Mouse (Mus musculus) yolk sac, embryonic 10.5 days (tissue): ENCODE data around the gene Pip5k1b.

Source experiments
- DNase-seq: peaks from one replicate; pipeline ENCODE4 v3.0.0-alpha.2; 2017; ENCODE audit warnings: low spot score

The Pip5k1b gene

DNA sequence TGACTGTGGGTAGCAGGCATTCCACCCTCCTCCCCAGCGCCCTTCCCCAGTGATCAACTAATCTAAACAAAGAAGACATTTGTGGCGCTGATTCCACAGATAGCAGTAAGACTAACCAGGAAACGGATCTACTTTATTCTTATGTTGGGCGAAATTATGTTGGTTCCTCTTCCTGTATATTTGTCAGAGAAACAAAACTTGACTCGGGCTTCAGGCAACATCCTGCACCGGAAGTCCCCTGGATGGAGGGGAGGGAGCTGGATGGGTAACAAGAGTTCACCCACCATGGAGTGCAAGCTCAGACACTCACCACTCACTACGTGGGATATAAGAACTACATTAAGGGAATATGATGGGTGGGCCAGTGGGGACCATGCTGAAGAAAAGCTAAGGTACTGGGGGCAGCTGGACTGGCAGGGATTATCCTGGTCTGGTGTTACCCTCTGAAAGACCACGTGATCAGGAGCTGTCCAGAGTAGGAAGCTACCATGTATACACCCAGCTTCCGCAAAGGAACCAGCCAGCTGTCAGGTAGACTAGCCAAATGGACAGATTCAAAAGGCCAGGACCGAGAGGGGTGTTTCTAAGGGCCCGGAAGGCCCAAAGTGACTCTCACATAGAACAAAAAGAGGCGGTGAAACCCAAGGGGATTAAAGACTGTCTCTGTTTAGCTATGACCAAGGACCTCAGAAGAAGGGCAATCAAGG, 219.1 kb downstream of the Pip5k1b start:
- no peak for DNase-seq

DNA sequence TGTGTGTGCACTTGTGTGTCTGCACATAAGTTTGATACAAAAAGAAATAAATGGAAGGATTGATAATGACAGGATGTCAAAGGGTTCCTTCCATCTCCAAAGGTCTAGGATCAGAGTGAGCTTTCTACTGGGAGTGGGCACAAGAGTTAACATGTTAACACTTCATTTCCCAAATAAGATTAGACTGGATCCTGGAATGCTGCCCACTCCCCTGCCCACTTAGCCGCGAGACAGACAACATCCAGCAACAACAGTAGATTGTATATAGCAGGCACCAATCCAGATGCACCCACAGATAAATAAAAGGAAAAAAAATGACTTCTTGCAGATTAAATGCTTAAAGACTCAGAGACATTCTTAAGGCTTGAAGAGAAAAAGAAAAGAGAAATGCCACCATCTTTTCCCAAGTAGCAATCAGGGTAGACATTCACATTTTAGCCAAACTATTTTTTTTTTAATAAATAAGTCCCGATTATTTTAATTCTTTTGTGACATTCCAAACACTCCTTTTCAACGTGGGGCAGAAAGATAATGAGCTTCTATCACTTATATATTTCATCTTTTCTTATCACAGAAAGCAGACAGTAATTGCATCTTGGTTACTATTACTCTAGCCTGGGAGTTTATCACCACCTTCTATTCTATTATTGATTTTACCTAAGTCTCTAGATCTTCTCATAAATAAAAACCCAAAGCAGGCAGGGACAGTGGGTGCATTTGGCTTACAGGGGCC, 219.9 kb downstream of the Pip5k1b start:
- no peak for DNase-seq

DNA sequence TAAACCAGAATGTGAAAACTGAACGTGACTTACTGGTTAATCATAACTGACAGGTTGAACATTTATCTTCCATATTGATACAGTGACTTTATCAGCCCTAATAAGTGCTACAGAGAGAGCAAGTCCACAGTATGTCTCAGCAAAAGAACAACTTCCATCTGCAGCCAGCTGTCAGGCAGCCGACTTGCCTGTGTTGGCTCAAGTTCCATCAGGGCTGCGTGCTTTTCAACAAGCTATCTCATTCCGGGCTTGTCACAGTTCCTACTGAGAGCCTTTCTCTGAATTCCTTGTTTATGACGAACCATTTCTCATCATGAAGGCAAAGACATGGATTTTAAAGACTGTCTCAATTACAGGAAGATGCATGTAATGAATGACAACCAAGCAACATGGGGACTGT, 222.7 kb downstream of the Pip5k1b start:
- no peak for DNase-seq

DNA sequence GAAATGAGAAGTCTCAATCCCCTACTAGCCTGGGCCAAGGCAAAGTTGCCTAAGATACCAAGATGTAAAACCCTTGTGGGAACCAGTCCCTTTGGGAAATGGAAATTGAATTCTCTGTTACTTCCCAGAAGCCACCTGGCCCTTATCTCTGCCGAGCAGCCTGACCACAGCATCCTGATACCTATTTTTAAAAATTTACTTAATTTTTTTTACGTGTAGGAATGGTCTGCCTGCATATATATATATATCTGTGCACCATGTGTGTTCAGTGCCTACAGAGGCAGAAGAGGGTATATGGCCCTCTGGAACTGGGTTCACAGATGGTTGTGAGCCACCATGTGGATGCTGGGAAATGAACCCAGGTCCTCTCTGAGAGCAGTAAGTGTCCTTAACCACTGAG, 224.4 kb downstream of the Pip5k1b start:
- DNase-seq, result no peak

DNA sequence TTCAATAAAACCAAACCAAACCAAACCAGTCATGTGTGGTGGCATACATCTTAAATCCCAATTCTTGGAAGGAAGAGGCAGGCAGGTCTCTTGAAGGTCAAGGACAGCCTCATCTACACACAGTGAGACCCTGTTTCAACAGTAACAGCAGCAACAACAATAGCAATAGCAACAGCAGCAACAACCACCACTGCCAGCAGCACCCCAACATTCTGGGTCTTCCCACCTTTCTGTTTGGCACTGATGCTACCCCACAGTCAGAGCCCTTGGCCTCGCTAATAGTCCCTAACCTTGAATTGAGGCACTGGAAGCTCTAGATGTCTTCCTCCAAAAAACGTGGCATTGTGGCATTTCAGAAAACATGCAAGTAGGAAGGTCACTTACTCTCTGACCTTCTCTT, 225.3 kb downstream of the Pip5k1b start:
- no peak for DNase-seq

DNA sequence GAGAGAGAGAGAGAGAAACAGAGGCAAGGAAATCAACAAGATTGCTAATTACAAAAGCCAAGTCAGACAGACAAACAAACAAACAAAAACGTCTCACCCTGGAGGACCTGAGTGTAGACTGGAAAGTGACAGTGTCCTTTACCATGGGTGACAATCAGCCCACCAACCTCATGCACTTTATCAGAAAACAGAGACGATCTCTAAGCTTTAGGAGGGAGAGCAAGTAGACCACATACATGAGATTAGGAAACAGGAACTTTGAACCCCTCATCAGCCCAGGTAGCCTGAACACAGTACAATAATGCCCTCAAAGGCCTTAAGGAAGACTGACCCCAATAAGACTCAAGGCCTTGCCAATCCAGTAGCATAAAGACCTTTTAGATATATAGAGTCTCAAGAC, 227.8 kb downstream of the Pip5k1b start:
- DNase-seq, result no peak

DNA sequence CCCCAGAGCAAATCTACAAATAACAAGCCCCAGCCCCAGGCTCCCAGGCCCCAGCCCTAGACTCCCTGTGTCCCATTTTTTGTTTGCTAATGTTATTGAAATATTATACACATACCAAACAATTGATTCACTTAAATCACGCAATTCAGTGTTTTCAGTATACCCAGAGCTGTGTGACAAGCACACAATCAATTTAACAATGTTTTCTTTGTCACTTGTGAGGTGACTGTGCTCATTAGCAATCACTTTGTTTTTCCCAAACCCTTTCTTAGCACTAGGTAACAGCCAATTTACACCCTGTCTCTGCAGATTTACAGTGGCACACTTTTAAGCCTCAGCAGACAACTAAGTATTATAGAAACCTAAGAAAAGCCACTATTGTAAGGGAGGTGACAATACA, 228.7 kb downstream of the Pip5k1b start:
- DNase-seq, result no peak

DNA sequence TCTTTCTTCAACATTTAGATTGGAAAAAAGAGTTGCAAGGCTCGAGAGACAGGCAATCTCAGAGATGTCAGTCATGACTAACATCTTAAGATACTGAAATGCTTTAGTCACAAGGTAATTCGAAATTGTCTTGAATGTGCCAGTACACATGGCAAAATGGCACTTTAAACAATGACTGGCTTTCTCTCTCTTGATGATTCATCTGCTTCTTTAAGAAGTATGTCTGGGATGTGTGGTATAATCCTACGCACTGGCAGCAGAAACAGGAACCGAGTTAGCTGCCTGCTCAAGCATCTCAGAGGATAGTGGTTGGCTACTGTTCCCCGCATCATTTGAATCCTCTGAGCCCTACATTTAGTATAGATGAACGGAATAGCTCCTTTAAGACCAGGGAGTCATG, 230.0 kb downstream of the Pip5k1b start:
- DNase-seq, result no peak

DNA sequence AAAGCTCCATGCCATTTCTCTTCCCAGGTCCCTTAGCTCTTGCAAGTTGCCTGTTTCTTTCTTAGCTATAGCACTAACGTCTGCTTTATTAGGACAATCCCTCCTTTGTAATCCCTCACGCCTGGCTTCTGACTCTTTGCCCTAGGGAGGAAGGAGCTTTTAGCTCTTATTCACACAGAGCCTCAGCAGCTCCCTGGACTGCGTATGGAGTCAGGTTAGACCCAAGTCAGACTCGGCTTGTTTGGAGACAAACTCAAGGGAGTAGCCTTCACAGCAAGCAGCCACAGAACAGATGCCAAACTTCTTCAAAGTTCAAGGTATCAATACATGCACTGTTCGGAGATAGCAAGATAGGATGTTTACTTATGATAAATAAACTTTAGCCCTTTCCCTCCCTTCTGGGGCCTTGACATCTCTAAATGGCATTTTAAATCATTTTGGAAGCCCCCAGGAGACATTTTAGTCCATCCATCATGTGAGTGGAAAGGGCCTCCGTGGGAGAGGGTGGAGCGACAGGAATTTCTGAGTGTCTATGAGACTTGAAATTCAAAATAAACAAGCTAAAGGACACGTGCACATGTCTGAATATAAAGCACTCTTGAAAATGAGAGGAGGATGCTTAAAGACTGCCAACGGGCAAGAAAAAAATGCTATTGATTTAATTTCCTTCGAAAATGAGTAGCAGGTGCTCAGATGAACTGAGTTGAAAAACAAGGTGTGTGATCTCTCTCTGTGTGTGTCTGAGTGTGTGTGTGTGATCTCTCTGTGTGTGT, 231.6 kb downstream of the Pip5k1b start:
- DNase-seq, result no peak

DNA sequence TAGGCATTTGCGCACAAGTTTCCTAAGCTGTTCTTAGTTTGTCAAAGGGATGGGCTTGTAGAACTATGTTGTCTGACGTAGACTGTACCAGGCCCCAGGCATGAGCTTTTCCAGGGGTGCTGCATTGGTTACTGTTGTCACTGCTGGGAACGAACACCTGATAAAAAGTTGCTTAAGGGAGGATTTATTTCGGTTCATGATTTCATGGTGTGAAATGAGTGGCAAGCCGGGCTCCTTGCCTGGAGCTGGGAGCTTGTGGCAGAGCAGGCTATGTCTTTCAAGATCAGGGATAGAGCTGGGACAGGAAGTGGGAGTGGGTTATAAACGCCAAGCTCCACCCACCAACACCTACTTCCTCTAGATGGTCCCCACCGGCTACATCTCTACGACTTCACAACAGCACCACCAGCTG, 233.8 kb downstream of the Pip5k1b start:
- no peak for DNase-seq

DNA sequence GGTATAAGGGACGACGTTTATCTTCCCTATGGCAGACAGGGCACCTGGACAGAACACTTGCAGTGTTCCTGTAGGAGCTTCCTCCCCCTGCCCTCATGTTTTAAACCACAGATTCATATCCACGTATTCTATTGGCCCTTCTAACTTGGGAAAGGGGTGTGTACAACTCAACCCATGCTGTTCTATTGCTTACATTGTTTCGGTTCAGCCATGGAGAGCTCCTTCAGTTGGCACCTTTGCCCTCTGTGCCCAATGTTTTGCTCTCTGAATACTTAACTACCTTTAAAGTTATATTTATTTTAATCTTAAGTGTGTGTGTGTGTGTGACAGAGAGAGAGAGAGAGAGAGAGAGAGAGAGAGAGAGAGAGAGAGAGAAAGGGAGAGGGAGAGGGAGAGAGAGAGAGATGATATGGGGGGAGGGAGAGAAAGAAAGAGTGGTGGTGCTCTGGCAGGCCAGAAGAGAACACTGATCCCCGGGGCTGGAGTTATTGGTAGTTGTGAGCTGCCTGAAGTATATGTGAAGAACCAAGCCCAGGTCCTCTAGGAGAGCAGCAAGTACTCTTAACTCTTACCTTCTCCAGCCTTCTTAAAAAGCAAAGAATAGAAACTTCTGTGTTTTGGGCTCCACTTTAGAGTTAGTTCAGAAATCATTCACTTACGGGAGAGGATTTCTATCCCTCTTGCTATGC, 234.3 kb downstream of the Pip5k1b start:
- DNase-seq, result no peak

DNA sequence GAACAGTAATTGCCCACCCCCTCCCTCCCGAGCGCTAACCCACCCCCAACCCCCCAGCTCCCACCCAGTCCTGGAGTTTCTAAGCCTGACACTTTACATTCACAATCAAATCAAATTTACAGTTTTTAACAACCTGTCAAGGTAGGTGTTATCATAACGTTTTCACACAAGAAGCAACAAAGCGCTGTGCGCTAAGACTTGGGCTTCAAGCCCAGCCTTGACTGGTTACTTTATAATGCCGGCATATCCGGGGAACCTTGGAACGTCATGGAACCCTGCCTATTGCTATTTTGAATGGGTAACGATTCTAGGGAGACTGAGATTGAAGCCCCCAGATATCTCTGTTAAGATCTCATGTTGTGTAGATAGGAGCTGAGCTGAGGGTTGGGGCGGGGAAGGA, 237.5 kb downstream of the Pip5k1b start:
- DNase-seq, result no peak

DNA sequence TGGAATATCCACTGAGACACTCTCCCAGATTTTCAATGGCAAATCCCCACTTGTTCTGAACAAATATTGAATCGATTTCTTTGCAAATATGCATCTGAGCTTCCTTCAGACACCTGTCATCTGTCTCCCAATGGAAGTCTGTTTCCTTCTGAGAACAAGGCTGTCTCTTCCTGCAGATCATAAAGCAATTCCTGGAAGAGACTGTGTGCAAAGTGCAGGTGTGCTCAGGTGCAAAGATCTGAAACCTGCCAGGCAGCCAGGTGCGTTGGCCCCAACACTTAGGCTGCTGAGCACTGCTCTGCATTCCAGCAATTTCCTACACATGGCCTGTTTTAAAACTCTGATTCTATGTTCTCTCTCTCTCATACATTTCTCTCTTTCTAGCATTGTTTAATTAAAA, 237.9 kb downstream of the Pip5k1b start:
- DNase-seq, result peak; percentile 66

DNA sequence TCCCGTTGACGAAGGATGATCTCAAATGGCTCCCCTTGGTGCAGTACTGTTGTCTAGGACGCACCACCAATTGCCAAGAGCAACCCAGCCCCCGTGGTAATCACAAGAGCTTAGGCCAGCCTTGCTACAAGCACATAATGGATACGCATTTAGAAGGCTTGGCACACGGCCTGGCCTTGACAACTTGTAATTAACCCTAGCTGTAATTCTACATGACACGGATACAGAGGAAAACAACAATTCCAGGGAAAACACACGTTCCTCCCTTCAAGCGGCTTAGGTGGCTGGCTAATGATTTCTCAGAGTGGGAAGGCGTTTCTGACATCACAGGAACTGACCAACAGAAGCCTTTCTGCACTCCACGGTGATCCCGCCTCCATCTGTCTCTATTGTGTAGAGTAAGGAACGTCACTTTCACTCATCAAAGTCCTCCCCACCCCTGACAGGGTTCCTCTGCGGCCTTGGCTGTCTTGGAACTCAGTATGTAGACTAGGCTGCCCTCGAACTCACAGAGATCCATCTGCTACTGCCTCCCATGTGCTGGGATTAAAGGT, 238.6 kb downstream of the Pip5k1b start:
- peak; percentile 69 for DNase-seq

DNA sequence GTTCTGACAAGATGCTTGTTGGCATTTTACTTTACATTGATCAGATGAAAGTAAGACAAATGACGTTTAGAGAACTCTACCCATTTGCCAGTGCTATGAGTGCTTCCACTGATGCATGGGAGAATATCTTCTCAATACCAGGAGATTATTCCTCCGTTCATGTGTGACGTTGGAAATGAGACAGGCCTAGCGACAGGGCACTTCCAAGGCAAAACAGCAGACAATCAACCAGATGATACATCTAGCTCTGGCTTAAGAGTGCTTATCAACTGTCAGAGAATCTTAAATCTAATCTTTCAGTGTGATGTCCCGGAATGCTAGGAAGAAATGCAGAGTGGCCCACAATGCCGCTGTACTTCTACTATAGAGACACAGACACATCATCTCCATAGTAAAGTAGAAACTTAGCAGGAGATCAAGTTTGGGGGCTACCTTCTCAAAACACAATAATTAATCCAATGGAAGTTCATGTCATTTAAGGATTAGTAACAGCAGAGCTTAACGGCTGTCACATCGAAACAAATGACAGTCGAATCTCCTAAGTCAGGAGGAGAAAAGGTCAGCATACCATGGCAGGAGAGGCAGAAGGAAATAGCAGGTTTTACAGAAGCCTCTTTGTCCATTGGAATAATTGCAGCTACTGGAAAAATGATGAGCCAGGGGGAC, 239.5 kb downstream of the Pip5k1b start:
- DNase-seq, result no peak

DNA sequence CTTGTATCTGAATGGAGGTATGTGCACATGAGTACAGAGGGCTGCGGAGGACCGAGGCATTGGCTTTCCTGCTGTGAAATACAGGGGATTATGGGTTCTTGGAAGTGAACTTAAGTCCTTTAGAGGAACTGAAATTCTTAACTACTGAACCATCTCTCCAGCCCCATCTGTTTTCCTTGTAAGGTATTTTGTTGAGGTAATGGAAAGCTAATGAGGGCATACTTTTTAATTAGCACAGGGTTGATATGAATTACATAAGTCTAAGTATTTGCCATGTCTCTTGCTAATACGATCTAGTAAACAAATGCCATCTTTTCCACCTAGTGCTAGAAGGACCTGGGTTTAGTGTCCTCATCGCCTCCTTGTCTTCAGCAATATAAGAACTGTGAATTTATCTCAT, 240.4 kb downstream of the Pip5k1b start:
- no peak for DNase-seq

DNA sequence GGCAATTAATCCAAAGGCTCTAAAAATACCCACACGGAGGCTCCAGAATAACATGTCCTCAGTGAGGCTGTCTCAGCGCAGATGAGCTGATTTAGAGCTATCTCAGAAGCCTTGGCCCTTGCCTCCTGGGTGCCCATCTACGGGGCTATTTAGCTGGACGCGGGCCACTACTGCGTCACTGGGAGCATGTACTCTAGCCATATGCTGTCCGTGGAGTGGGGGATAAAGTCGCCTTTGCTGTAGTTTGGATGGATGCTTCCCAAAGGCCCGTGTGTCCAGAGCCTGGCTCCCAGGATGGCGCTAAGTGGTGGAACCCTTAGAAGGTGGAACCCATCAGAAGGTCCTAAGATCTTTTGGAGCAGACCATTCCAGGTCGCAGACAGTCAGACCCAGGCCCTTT, 241.0 kb downstream of the Pip5k1b start:
- DNase-seq, result no peak

DNA sequence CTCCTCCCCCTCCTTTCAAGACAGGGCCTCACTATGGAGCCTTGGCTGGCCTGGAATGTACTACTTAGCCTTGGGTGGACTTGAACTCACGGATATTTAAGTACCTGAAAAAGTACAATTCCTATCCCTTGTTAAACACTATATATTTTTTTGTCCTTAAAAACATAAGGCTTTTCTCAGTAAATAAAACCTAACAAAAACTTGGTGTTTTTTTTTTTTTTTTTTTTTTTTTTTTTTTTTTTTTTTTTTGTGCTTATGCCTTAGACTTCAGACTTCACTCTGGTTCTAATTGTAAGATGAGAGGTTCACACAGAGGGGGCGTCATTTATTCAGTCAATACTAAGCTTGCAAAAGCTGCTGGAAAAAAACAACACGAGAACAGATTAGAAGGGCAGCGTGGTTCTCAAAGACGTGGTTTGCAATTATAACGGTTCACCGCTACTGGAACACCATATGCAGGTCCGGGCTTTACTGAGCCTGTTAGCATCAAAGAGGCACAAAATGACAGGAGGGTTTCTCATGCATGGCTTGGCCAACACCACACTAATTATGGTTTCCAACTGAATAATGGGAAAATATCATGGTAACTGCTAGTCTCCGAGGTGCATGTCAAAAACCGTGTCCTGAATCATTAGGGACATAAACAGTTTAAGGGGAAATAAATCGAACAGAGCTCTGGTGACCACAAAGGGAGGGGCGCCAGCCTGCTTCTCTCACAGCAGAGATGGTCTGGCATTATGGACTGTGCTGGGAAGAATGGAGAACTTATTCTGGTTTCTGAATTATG, 242.9 kb downstream of the Pip5k1b start:
- no peak for DNase-seq

DNA sequence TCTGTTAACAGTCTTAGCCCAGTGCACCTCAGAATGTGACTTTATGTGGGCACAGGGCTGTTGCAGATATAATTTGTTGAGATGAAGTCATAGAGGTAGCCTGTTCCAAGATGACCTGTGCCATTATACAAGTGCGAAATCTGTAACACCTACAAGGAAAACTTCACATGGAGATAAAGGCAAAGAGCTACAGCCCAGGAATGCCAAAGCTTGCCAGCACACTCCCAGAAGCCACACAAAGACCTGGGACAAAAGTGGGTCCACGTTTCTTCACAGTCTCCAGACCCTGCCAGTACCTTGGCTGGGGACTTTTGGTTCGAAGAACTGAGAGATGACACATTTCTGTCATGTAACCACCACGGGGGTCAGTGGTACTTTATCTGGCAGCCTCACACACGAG, 243.6 kb downstream of the Pip5k1b start:
- DNase-seq, result no peak

DNA sequence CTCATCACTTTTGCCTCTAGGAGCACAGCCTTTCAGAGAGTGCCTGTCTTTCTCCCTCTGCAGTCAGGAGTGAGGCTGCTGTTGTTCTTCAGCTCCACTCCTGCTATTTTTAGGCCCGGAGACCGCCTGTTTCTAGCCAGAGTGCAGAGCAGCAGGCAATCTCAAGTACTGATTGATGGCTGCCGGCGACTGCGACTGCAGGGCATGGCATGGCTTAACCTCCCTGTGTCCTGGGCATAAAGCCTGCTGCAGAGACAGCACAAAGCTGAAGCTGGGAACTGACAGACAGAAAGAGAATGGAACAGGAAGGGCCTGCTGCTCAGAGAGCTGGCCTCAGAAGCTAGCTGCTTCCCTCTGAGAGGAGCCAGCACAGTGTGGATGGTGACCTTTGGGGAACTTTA, 247.4 kb downstream of the Pip5k1b start:
- DNase-seq, result peak; percentile 48
